Comparison of ENCODE assay signal across 21 mouse cellular contexts in genomic region chr13:101620660-101621059, GRCm38 (mm10).
"Had no signal": no experiment of that assay in that cellular context is flagged by ENCODE, and none has a peak within 500 bp of the region (broad histone marks: within the 10 kb centered on the region; RNA-seq: fewer than 3 reads in every experiment).

No protein-coding gene starts in this region.

- H3K4me3 ChIP-seq: liver, embryonic 13.5 days; liver, embryonic 15.5 days; lung, embryonic 15.5 days; megakaryocyte, embryonic 14.5 days; midbrain, embryonic 13.5 days; midbrain, embryonic 15.5 days; neural tube, embryonic 12.5 days had no signal

- H3K36me3 ChIP-seq: liver, embryonic 13.5 days; liver, embryonic 15.5 days; lung, embryonic 15.5 days; midbrain, embryonic 13.5 days; midbrain, embryonic 15.5 days; neural tube, embryonic 12.5 days had no signal

- H3K9ac ChIP-seq: liver, embryonic 13.5 days; liver, embryonic 15.5 days; liver, postnatal 0 days; lung, embryonic 15.5 days; midbrain, embryonic 13.5 days; midbrain, embryonic 15.5 days; neural tube, embryonic 12.5 days had no signal

- DNase-seq: liver, embryonic 13.5 days; liver, postnatal 0 days; lung, adult 2 months; lung, postnatal 14 days; lung, postnatal 36 days; retina, postnatal 1 day; right cerebral cortex, adult 18-20 months; right cerebral cortex, postnatal 25 days; right cerebral cortex, postnatal 4 days; spleen, adult 18-20 months; thymus, adult 18-20 months; thymus, postnatal 14 days; thymus, postnatal 4 days had no signal

- H3K27me3 ChIP-seq: lung, embryonic 15.5 days; megakaryocyte, embryonic 14.5 days; midbrain, embryonic 13.5 days; midbrain, embryonic 15.5 days; neural tube, embryonic 12.5 days had no signal

- H3K4me2 ChIP-seq: liver, embryonic 13.5 days; liver, embryonic 15.5 days; lung, embryonic 15.5 days; midbrain, embryonic 13.5 days; midbrain, embryonic 15.5 days; neural tube, embryonic 12.5 days had no signal

- ATAC-seq: liver, postnatal 0 days; lung, postnatal 0 days; midbrain, embryonic 13.5 days; midbrain, embryonic 15.5 days had no signal

- H3K4me1 ChIP-seq: liver, embryonic 13.5 days; liver, embryonic 15.5 days; lung, embryonic 15.5 days; midbrain, embryonic 15.5 days had no signal

- H3K27ac ChIP-seq: liver, embryonic 13.5 days; liver, embryonic 15.5 days; lung, embryonic 15.5 days; macrophage; midbrain, embryonic 13.5 days; midbrain, embryonic 15.5 days; neural tube, embryonic 12.5 days had no signal

- H3K9me3 ChIP-seq: liver, embryonic 13.5 days; liver, embryonic 15.5 days; lung, embryonic 15.5 days; megakaryocyte, embryonic 14.5 days; midbrain, embryonic 13.5 days; midbrain, embryonic 15.5 days; neural tube, embryonic 12.5 days had no signal
